Mouse (Mus musculus): Measurements from ENCODE around the gene Fbxo46. TPM values are rescaled to one million over a fixed set of nuclear protein-coding genes. Genes with fewer than 3 reads are reported as not detected.

The Fbxo46 gene
- polyA plus RNA-seq, 1 experiment from 2014 or later: 8.0 TPM

GRCm38 (mm10) chr7:19184250-19184649 is 64.6 kb downstream of the Fbxo46 start:
- Histone ChIP-seq H3K27ac (replicated peaks) (peak overlapping the region; percentile 80), H3K27me3 (replicated peaks) (peaks cover 14% of the 10 kb centered on the region), H3K36me3 (peaks cover 47% of the 10 kb centered on the region), H3K9me3 (no peaks in the 10 kb centered on the region), H3K9ac (peak overlapping the region; percentile 15), H3K4me3 (no peak overlapping the region), H3K4me1 (peaks cover 44% of the 10 kb centered on the region), H3K4me2 (no peak overlapping the region; the same call in 1 of the 2 replicates)
- 84% methylated on average over 2 of the region's 2 CpGs for WGBS
- ATAC-seq (ENCODE audit: extremely low read depth, insufficient number of reproducible peaks, low FRiP score, low TSS enrichment): no peak

GRCm38 (mm10) chr7:19184758-19185157 is 65.1 kb downstream of the Fbxo46 start:
- no peak for ATAC-seq (ENCODE audit: extremely low read depth, insufficient number of reproducible peaks, low FRiP score, low TSS enrichment)
- Histone ChIP-seq H3K27ac (replicated peaks) (peak overlapping the region; percentile 80), H3K27me3 (replicated peaks) (peaks cover 9% of the 10 kb centered on the region), H3K9me3 (no peaks in the 10 kb centered on the region), H3K4me2 (peak overlapping the region; percentile 18), H3K9ac (peak overlapping the region; percentile 15; the same call in 1 of the 2 replicates), H3K4me3 (no peak overlapping the region), H3K36me3 (peaks cover 49% of the 10 kb centered on the region), H3K4me1 (peaks cover 39% of the 10 kb centered on the region)
- WGBS: 61% methylated on average over 6 of the region's 6 CpGs

MicroRNA genes within 50 kb of the gene (microRNA counts, 519-probe panel; counts per million panel counts)
- microRNA mmu-miR-330: 209 counts per million, percentile 61 among the panel's probes with 10 or more counts

Small RNA genes within 50 kb of the gene (microRNA-seq; reads per million reads assigned to microRNA genes)
- gene Mir3100 (not detected), gene Mir330 (330 reads per million, percentile 68 among the genes with 10 or more reads in this experiment)

Other genes with a start within 250 kb of the Fbxo46 start
- gene Pglyrp1, start 248.5 kb upstream of the Fbxo46 start, polyA plus RNA-seq (2015; fragmentation: Nextera tagmentation; extraction: Ambion mirVana): 0.82 and 1.2 TPM in 2 replicates
- 18.2 and 23.0 TPM in 2 replicates for gene Ccdc61, start 209.4 kb upstream of the Fbxo46 start, polyA plus RNA-seq (2015; fragmentation: Nextera tagmentation; extraction: Ambion mirVana)
- gene Nova2, start 194.0 kb upstream of the Fbxo46 start, polyA plus RNA-seq (2015; fragmentation: Nextera tagmentation; extraction: Ambion mirVana): 0.52 and 0.60 TPM in 2 replicates
- not detected in 2 replicates for gene Nanos2, start 132.5 kb upstream of the Fbxo46 start, polyA plus RNA-seq (2015; fragmentation: Nextera tagmentation; extraction: Ambion mirVana)
- gene Mypop, start 128.6 kb upstream of the Fbxo46 start, polyA plus RNA-seq (2015; fragmentation: Nextera tagmentation; extraction: Ambion mirVana): 1.8 and 1.9 TPM in 2 replicates
- 12.4 and 12.7 TPM in 2 replicates for gene Irf2bp1, start 115.8 kb upstream of the Fbxo46 start, polyA plus RNA-seq (2015; fragmentation: Nextera tagmentation; extraction: Ambion mirVana)
- gene Foxa3, start 96.3 kb upstream of the Fbxo46 start, polyA plus RNA-seq (2015; fragmentation: Nextera tagmentation; extraction: Ambion mirVana): 0.25 and 1.2 TPM in 2 replicates
- 24.8 TPM in 2 replicates for gene Sympk, start 95.5 kb upstream of the Fbxo46 start, polyA plus RNA-seq (2015; fragmentation: Nextera tagmentation; extraction: Ambion mirVana)
- not detected in 2 replicates for gene Rsph6a, start 65.2 kb upstream of the Fbxo46 start, polyA plus RNA-seq (2015; fragmentation: Nextera tagmentation; extraction: Ambion mirVana)
- gene Dmwd, start 43.6 kb upstream of the Fbxo46 start, polyA plus RNA-seq (2015; fragmentation: Nextera tagmentation; extraction: Ambion mirVana): 11.3 and 13.9 TPM in 2 replicates
- gene Dmpk, start 36.0 kb upstream of the Fbxo46 start, polyA plus RNA-seq (2015; fragmentation: Nextera tagmentation; extraction: Ambion mirVana): 19.3 and 20.0 TPM in 2 replicates
- 5.9 and 6.0 TPM in 2 replicates for gene Six5, start 25.3 kb upstream of the Fbxo46 start, polyA plus RNA-seq (2015; fragmentation: Nextera tagmentation; extraction: Ambion mirVana)
- 1.2 and 2.1 TPM in 2 replicates for gene Gm4969, start 1.5 kb upstream of the Fbxo46 start, polyA plus RNA-seq (2015; fragmentation: Nextera tagmentation; extraction: Ambion mirVana)
- 9.5 and 9.7 TPM in 2 replicates for gene Qpctl, start 29.4 kb downstream of the Fbxo46 start, polyA plus RNA-seq (2015; fragmentation: Nextera tagmentation; extraction: Ambion mirVana)
- 107 and 113 TPM in 2 replicates for gene Snrpd2, start 29.9 kb downstream of the Fbxo46 start, polyA plus RNA-seq (2015; fragmentation: Nextera tagmentation; extraction: Ambion mirVana)
- 9.9 and 14.6 TPM in 2 replicates for gene Gipr, start 46.3 kb downstream of the Fbxo46 start, polyA plus RNA-seq (2015; fragmentation: Nextera tagmentation; extraction: Ambion mirVana)
- 15.8 and 20.6 TPM in 2 replicates for gene Eml2, start 56.6 kb downstream of the Fbxo46 start, polyA plus RNA-seq (2015; fragmentation: Nextera tagmentation; extraction: Ambion mirVana)
- gene Gpr4, start 92.7 kb downstream of the Fbxo46 start, polyA plus RNA-seq (2015; fragmentation: Nextera tagmentation; extraction: Ambion mirVana): 1.7 and 1.8 TPM in 2 replicates
- gene Opa3, start 108.5 kb downstream of the Fbxo46 start, polyA plus RNA-seq (2015; fragmentation: Nextera tagmentation; extraction: Ambion mirVana): 35.2 and 38.4 TPM in 2 replicates
- 81.2 and 81.7 TPM in 2 replicates for gene Vasp, start 152.0 kb downstream of the Fbxo46 start, polyA plus RNA-seq (2015; fragmentation: Nextera tagmentation; extraction: Ambion mirVana)
- gene Ppm1n, start 160.2 kb downstream of the Fbxo46 start, polyA plus RNA-seq (2015; fragmentation: Nextera tagmentation; extraction: Ambion mirVana): not detected in 2 replicates
- gene Rtn2, start 162.8 kb downstream of the Fbxo46 start, polyA plus RNA-seq (2015; fragmentation: Nextera tagmentation; extraction: Ambion mirVana): 26.1 and 29.3 TPM in 2 replicates
- gene Fosb, start 190.2 kb downstream of the Fbxo46 start, polyA plus RNA-seq (2015; fragmentation: Nextera tagmentation; extraction: Ambion mirVana): 0.14 and 0.16 TPM in 2 replicates
- 62.6 and 62.7 TPM in 2 replicates for gene Ercc1, start 224.9 kb downstream of the Fbxo46 start, polyA plus RNA-seq (2015; fragmentation: Nextera tagmentation; extraction: Ambion mirVana)
- gene Cd3eap, start 239.6 kb downstream of the Fbxo46 start, polyA plus RNA-seq (2015; fragmentation: Nextera tagmentation; extraction: Ambion mirVana): 17.4 and 19.8 TPM in 2 replicates
- 12.8 and 13.0 TPM in 2 replicates for gene Ppp1r13l, start 239.9 kb downstream of the Fbxo46 start, polyA plus RNA-seq (2015; fragmentation: Nextera tagmentation; extraction: Ambion mirVana)

Measured in heart, embryonic 13.5 days (tissue).